Mouse (Mus musculus): ENCODE data around the gene Olfr967.
"Not testable (repeated sequence)": the region's sequence is repeated elsewhere in the genome, so short reads cannot be mapped to it uniquely, and the experiment has no call there.

The Olfr967 gene

GRCm38 (mm10) chr9:39745949-39746348 lies at the start of gene Olfr967:
Olfr967 (plus strand) TSS chr9:39746249.
- DNase-seq (ENCODE audit: low read depth, low spot score) = no peak

DNA sequence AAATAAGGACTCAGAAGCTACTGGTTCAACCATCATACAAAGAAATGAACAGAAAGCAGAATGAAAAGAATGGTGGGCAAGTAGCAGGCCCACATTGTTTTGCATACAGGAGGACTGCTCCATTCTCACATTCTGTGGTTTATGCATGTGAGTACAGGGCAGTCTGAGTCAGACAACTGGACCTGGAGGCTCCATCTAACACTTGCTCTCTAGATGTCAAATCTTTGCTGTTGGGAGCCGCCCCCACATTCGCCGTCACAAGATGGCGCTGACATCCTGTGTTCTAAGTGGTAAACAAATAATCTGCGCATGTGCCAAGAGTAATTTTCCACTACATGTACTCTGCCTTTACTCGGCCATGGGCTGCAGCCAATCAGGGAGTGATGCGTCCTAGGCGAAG lies 44.9 kb upstream of the Olfr967 start:
- not testable (repeated sequence) for DNase-seq (ENCODE audit: low read depth, low spot score)

- no peak for DNase-seq (ENCODE audit: low read depth, low spot score)
Observed at GRCm38 (mm10) chr9:39707017-39707416, 39.0 kb upstream of the Olfr967 start, which contains the start of gene Olfr149. Olfr149 (minus strand) TSS chr9:39707117.

DNA sequence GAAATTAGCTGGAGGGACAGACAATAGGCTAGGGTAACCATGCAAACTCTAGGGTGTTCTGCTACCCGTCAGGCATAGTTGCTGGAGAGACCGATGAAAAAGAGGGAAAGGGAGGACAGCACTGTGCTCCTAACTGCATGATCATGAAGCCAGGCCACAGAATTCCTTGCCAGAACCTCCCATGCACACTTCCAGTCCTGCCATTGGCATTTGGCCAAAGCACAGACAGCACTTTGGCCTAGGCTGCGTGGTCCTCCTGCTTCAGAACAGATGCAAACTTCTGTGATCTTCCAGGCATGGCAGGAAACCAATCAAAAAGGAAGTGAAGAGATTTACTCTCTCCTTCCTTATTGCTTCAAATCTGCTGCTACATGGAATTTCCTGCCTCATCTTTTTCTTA lies 37.1 kb upstream of the Olfr967 start:
- DNase-seq (ENCODE audit: low read depth, low spot score) = no peak

- no peak for DNase-seq (ENCODE audit: low read depth, low spot score)
Observed at GRCm38 (mm10) chr9:39711053-39711452, 35.0 kb upstream of the Olfr967 start, which contains the start of gene Olfr965. Olfr965 (plus strand) TSS chr9:39711353.

DNA sequence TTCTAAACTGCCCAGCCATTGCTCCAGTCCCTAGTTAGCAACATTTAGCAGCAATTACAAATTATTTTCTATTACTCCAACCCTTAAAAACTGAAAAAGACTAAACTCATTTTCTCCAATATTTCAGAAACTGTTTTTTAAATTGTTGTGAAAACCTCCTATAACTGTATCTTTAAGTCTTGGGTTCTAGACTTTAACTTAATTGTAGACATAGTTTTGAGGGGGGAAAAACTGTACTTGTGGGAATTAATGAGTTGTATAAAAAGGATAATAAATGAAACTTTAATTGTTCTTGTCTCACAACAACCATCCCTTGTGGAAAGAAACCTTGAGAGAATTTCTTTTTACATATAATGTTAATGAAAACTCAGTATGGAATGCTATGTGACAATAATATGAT lies 15.4 kb upstream of the Olfr967 start, which contains the start of gene Olfr150:
Gene Olfr150, plus strand, starts transcription at position 301 of the 400 bp plus-strand sequence.
- DNase-seq (ENCODE audit: low read depth, low spot score) = no peak

DNA sequence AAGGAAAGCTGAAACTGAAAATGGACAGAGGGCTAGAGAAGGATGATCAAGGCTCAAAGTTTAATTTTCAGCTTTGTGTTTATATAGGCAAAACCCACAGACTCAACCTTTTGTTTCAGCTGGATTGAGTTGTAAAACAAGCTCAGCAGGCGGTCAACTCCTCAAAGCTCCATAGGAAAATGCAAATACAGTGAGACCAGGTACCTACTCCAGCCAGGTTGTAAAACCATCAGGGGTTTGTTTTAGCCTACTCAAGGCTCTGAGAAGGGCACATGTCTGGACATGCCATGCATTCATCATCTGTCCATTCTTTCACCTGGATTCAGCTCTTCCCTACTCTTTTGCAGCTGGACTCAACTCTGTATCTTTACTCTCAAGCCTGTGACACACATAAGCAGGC lies 5.3 kb upstream of the Olfr967 start:
- DNase-seq (ENCODE audit: low read depth, low spot score) = peak; percentile 33

GRCm38 (mm10) chr9:39746428-39746827 lies 379 bp downstream of the Olfr967 start:
- DNase-seq (ENCODE audit: low read depth, low spot score) = no peak

DNA sequence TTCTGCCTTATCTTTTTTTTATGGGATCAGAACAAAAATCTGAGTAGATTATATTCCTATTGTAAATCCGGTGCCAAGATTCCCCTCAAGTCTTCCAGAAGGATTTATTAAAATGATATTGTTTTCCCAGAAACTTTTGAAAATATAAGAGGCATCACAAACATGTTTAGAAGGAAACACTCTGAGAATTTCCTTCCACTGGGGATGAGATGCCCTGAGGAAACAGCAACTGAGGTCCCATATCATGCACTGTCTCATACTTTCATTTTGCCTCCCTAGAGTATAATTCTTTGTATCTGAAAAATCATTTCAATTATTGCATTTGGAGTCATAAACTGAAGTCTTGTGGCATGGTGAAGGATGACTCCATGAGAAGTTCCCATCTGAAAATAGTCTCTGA lies 37.1 kb downstream of the Olfr967 start, which contains the start of gene Olfr968:
Gene Olfr968, minus strand, starts transcription at position 101 of the 400 bp plus-strand sequence.
- DNase-seq (ENCODE audit: low read depth, low spot score) = no peak

DNA sequence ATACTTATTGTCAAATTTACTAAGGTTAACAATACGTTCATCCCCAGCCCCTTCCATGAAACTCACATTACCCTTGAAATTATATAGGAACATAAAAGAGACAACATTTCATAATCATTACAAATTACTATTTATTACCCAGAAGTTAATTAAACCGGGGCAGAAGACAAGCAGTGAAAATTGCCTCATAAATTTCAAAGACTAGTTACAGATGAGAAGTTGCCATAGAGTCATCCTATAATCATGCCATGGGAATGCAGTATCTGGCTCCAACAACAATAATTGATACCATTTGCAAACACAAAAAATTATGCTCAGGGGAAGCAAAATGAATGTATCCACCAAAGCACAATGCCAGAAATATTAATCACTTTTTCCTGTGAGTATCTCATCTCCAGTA lies 44.5 kb downstream of the Olfr967 start, which contains the start of gene Olfr969:
Gene Olfr969, plus strand, starts transcription at position 388 of the 400 bp plus-strand sequence.
- no peak for DNase-seq (ENCODE audit: low read depth, low spot score)
